Mouse (Mus musculus): Measurements from ENCODE around the gene Atxn7. TPM values are rescaled to one million over a fixed set of nuclear protein-coding genes. Genes with fewer than 3 reads are reported as not detected.

The Atxn7 gene
- polyA plus RNA-seq, 1 experiment from 2014 or later, result 6.6 TPM

- no peak overlapping the region for H3K9ac ChIP-seq (ENCODE audit: low read length)
- ATAC-seq (replicated peaks; ENCODE audit: low FRiP score, low TSS enrichment, low read depth) (no peak), DNase-seq (ENCODE audit: low spot score) (no peak)
- H3K27me3 ChIP-seq (replicated peaks; ENCODE audit: control insufficient read depth, insufficient read depth, low read length), result no peaks in the 10 kb centered on the region
- H3K4me3 ChIP-seq (ENCODE audit: low read depth, low read length), result no peak overlapping the region
- no peak overlapping the region for H3K27ac ChIP-seq (ENCODE audit: low read depth)
- no peaks in the 10 kb centered on the region for H3K4me1 ChIP-seq (replicated peaks; ENCODE audit: control insufficient read depth, insufficient read depth, low read length)
- no peaks in the 10 kb centered on the region for H3K9me3 ChIP-seq (ENCODE audit: control insufficient read depth, low read length)
- WGBS, result 94% methylated on average over 8 of the region's 8 CpGs
- H3K4me2 ChIP-seq (ENCODE audit: low read length), result no peak overlapping the region
- 0 out of 2 replicates have a peak, but pooled peaks cover 14% of the 10 kb centered on the region for H3K36me3 ChIP-seq (ENCODE audit: control insufficient read depth, insufficient read depth, low read length)
These were observed 122.6 kb downstream of the Atxn7 start for GRCm38 (mm10) chr14:14083811-14084210.

- H3K4me2 ChIP-seq (ENCODE audit: low read length), result no peak overlapping the region
- H3K27me3 ChIP-seq (replicated peaks; ENCODE audit: control insufficient read depth, insufficient read depth, low read length), result no peaks in the 10 kb centered on the region
- H3K4me3 ChIP-seq (ENCODE audit: low read depth, low read length), result no peak overlapping the region
- no peak overlapping the region for H3K9ac ChIP-seq (ENCODE audit: low read length)
- WGBS, result 85% methylated on average over 4 of the region's 4 CpGs
- DNase-seq (ENCODE audit: low spot score) (no peak), ATAC-seq (replicated peaks; ENCODE audit: low FRiP score, low TSS enrichment, low read depth) (no peak)
- no peaks in the 10 kb centered on the region for H3K9me3 ChIP-seq (ENCODE audit: control insufficient read depth, low read length)
- no peak overlapping the region for H3K27ac ChIP-seq (ENCODE audit: low read depth)
- no peaks in the 10 kb centered on the region for H3K4me1 ChIP-seq (replicated peaks; ENCODE audit: control insufficient read depth, insufficient read depth, low read length)
- peaks cover 40% of the 10 kb centered on the region; the same call in 1 of the 2 replicates for H3K36me3 ChIP-seq (ENCODE audit: control insufficient read depth, insufficient read depth, low read length)
These were observed 125.5 kb downstream of the Atxn7 start for GRCm38 (mm10) chr14:14086711-14087263.

- ATAC-seq (replicated peaks; ENCODE audit: low FRiP score, low TSS enrichment, low read depth), result no peak
- H3K4me2 ChIP-seq (ENCODE audit: low read length), result no peak overlapping the region
These were observed 126.1 kb downstream of the Atxn7 start for GRCm38 (mm10) chr14:14087348-14087747.

GRCm38 (mm10) chr14:14088016-14088791, 127.0 kb downstream of the Atxn7 start:
- no peaks in the 10 kb centered on the region for H3K27me3 ChIP-seq (replicated peaks; ENCODE audit: control insufficient read depth, insufficient read depth, low read length)
- no peak overlapping the region for H3K9ac ChIP-seq (ENCODE audit: low read length)
- WGBS, result 86% methylated on average over 9 of the region's 9 CpGs
- no peak overlapping the region for H3K4me2 ChIP-seq (ENCODE audit: low read length)
- DNase-seq (ENCODE audit: low spot score), result no peak
- H3K9me3 ChIP-seq (ENCODE audit: control insufficient read depth, low read length), result no peaks in the 10 kb centered on the region
- no peak overlapping the region for H3K4me3 ChIP-seq (ENCODE audit: low read depth, low read length)
- H3K4me1 ChIP-seq (replicated peaks; ENCODE audit: control insufficient read depth, insufficient read depth, low read length), result no peaks in the 10 kb centered on the region
- H3K36me3 ChIP-seq (ENCODE audit: control insufficient read depth, insufficient read depth, low read length), result peaks cover 46% of the 10 kb centered on the region; the same call in 1 of the 2 replicates
- no peak for ATAC-seq (replicated peaks; ENCODE audit: low FRiP score, low TSS enrichment, low read depth)
- no peak overlapping the region for H3K27ac ChIP-seq (ENCODE audit: low read depth)

More at GRCm38 (mm10) chr14:14087348-14087747, 126.1 kb downstream of the Atxn7 start:
- Histone ChIP-seq H3K9ac (ENCODE audit: low read length) (no peak overlapping the region), H3K4me1 (replicated peaks; ENCODE audit: control insufficient read depth, insufficient read depth, low read length) (no peaks in the 10 kb centered on the region), H3K9me3 (ENCODE audit: control insufficient read depth, low read length) (no peaks in the 10 kb centered on the region), H3K27ac (ENCODE audit: low read depth) (no peak overlapping the region), H3K4me3 (ENCODE audit: low read depth, low read length) (no peak overlapping the region), H3K36me3 (ENCODE audit: control insufficient read depth, insufficient read depth, low read length) (peaks cover 43% of the 10 kb centered on the region; the same call in 1 of the 2 replicates), H3K27me3 (replicated peaks; ENCODE audit: control insufficient read depth, insufficient read depth, low read length) (no peaks in the 10 kb centered on the region)
- DNase-seq (ENCODE audit: low spot score), result no peak
- WGBS, result 89% methylated on average over 6 of the region's 6 CpGs

GRCm38 (mm10) chr14:14090571-14090970, 129.3 kb downstream of the Atxn7 start:
- DNase-seq (ENCODE audit: low spot score), result no peak
- H3K4me1 ChIP-seq (replicated peaks; ENCODE audit: control insufficient read depth, insufficient read depth, low read length), result no peaks in the 10 kb centered on the region
- peaks cover 54% of the 10 kb centered on the region; the same call in 1 of the 2 replicates for H3K36me3 ChIP-seq (ENCODE audit: control insufficient read depth, insufficient read depth, low read length)
- no peak overlapping the region for H3K4me2 ChIP-seq (ENCODE audit: low read length)
- 95% methylated on average over 6 of the region's 6 CpGs for WGBS
- H3K27me3 ChIP-seq (replicated peaks; ENCODE audit: control insufficient read depth, insufficient read depth, low read length), result no peaks in the 10 kb centered on the region
- H3K9ac ChIP-seq (ENCODE audit: low read length), result no peak overlapping the region
- H3K4me3 ChIP-seq (ENCODE audit: low read depth, low read length), result no peak overlapping the region
- no peak for ATAC-seq (replicated peaks; ENCODE audit: low FRiP score, low TSS enrichment, low read depth)
- H3K9me3 ChIP-seq (ENCODE audit: control insufficient read depth, low read length), result no peaks in the 10 kb centered on the region
- H3K27ac ChIP-seq (ENCODE audit: low read depth), result no peak overlapping the region

- H3K9ac ChIP-seq (ENCODE audit: low read length), result no peak overlapping the region
- H3K4me1 ChIP-seq (replicated peaks; ENCODE audit: control insufficient read depth, insufficient read depth, low read length), result no peaks in the 10 kb centered on the region
- no peaks in the 10 kb centered on the region for H3K27me3 ChIP-seq (replicated peaks; ENCODE audit: control insufficient read depth, insufficient read depth, low read length)
- DNase-seq (ENCODE audit: low spot score) (peak; percentile 95), ATAC-seq (replicated peaks; ENCODE audit: low FRiP score, low TSS enrichment, low read depth) (peak; percentile 70)
- H3K4me2 ChIP-seq (ENCODE audit: low read length), result no peak overlapping the region
- peaks cover 70% of the 10 kb centered on the region for H3K36me3 ChIP-seq (ENCODE audit: control insufficient read depth, insufficient read depth, low read length)
- no peak overlapping the region for H3K4me3 ChIP-seq (ENCODE audit: low read depth, low read length)
- WGBS, result 31% methylated on average over 10 of the region's 10 CpGs
- H3K27ac ChIP-seq (ENCODE audit: low read depth), result no peak overlapping the region
- no peaks in the 10 kb centered on the region for H3K9me3 ChIP-seq (ENCODE audit: control insufficient read depth, low read length)
These were observed 137.2 kb downstream of the Atxn7 start for GRCm38 (mm10) chr14:14098330-14098980.

GRCm38 (mm10) chr14:14100773-14101280, 139.6 kb downstream of the Atxn7 start:
- H3K27ac ChIP-seq (ENCODE audit: low read depth), result no peak overlapping the region
- peaks cover 67% of the 10 kb centered on the region for H3K36me3 ChIP-seq (ENCODE audit: control insufficient read depth, insufficient read depth, low read length)
- no peak for ATAC-seq (replicated peaks; ENCODE audit: low FRiP score, low TSS enrichment, low read depth)

GRCm38 (mm10) chr14:14101296-14101695, 140.1 kb downstream of the Atxn7 start:
- no peaks in the 10 kb centered on the region for H3K4me1 ChIP-seq (replicated peaks; ENCODE audit: control insufficient read depth, insufficient read depth, low read length)
- no peak overlapping the region for H3K4me2 ChIP-seq (ENCODE audit: low read length)
- DNase-seq (ENCODE audit: low spot score), result no peak
- H3K27ac ChIP-seq (ENCODE audit: low read depth), result no peak overlapping the region
- H3K9me3 ChIP-seq (ENCODE audit: control insufficient read depth, low read length), result no peaks in the 10 kb centered on the region
- ATAC-seq (replicated peaks; ENCODE audit: low FRiP score, low TSS enrichment, low read depth), result no peak
- no peak overlapping the region for H3K4me3 ChIP-seq (ENCODE audit: low read depth, low read length)
- WGBS, result 93% methylated on average over 9 of the region's 9 CpGs
- H3K9ac ChIP-seq (ENCODE audit: low read length), result no peak overlapping the region
- H3K27me3 ChIP-seq (replicated peaks; ENCODE audit: control insufficient read depth, insufficient read depth, low read length), result no peaks in the 10 kb centered on the region
- H3K36me3 ChIP-seq (ENCODE audit: control insufficient read depth, insufficient read depth, low read length), result peaks cover 63% of the 10 kb centered on the region

More at GRCm38 (mm10) chr14:14100773-14101280, 139.6 kb downstream of the Atxn7 start:
- Histone ChIP-seq H3K4me3 (ENCODE audit: low read depth, low read length) (no peak overlapping the region), H3K27me3 (replicated peaks; ENCODE audit: control insufficient read depth, insufficient read depth, low read length) (no peaks in the 10 kb centered on the region), H3K9me3 (ENCODE audit: control insufficient read depth, low read length) (no peaks in the 10 kb centered on the region), H3K4me1 (replicated peaks; ENCODE audit: control insufficient read depth, insufficient read depth, low read length) (no peaks in the 10 kb centered on the region), H3K9ac (ENCODE audit: low read length) (no peak overlapping the region), H3K4me2 (ENCODE audit: low read length) (no peak overlapping the region)
- WGBS, result 91% methylated on average over 8 of the region's 8 CpGs
- no peak for DNase-seq (ENCODE audit: low spot score)

All from intestine, embryonic 14.5 days (tissue).